Mouse (Mus musculus) heart, postnatal 14 days (tissue): ENCODE measurements at regions not wholly inside any gene's neighbourhood (a gene's known extent, or its start where the extent isn't known, plus 50 kb on each side); places are given as distances from the start of the nearest gene placed in this dataset.
"Not testable (repeated sequence)": the region's sequence is repeated elsewhere in the genome, so short reads cannot be mapped to it uniquely, and the experiment has no call there.

ENCODE experiments used
- DNase-seq, 2 experiments: peaks; one replicate each; pipeline ENCODE4 v3.0.0; 2021 to 2022
- intact Hi-C: fragments of 180-260 bp; cut with DNase I; formaldehyde crosslinking; loops from one replicate; pipeline ENCODE4 v1.15.1; 2025

GRCm38 (mm10) chr12:90664436-90664835, 73.8 kb downstream of the Dio2 start:
- intact Hi-C loops, result no loop called here

GRCm38 (mm10) chr12:90645452-90645851, 92.8 kb downstream of the Dio2 start:
- intact Hi-C loops, result no loop called here
- peak; percentile 10 to 13 for DNase-seq

More at GRCm38 (mm10) chr12:90664436-90664835, 73.8 kb downstream of the Dio2 start:
- DNase-seq, result no peak

GRCm38 (mm10) chr12:90643891-90644290, 94.3 kb downstream of the Dio2 start:
- DNase-seq, result no peak
- intact Hi-C loops, result no loop called here

- DNase-seq, result peak; percentile 19 to 24
Observed at GRCm38 (mm10) chr12:90624856-90625255, 113.4 kb downstream of the Dio2 start.

GRCm38 (mm10) chr12:90623426-90623825, 114.8 kb downstream of the Dio2 start:
- no peak for DNase-seq

More at GRCm38 (mm10) chr12:90624856-90625255, 113.4 kb downstream of the Dio2 start:
- intact Hi-C loops, result no loop called here

GRCm38 (mm10) chr12:90608810-90609209, 129.4 kb downstream of the Dio2 start:
- intact Hi-C loops, result no loop called here
- peak in 1 of 2 experiments; percentile 2 for DNase-seq

More at GRCm38 (mm10) chr12:90623426-90623825, 114.8 kb downstream of the Dio2 start:
- intact Hi-C loops, result no loop called here

GRCm38 (mm10) chr12:90607894-90608293, 130.3 kb downstream of the Dio2 start:
- intact Hi-C loops, result no loop called here
- peak; percentile 4 to 5 for DNase-seq

- intact Hi-C loops, result no loop called here
- no peak for DNase-seq
Observed at GRCm38 (mm10) chr12:90580006-90580405, 158.2 kb downstream of the Dio2 start.

GRCm38 (mm10) chr12:90576103-90576502, 162.1 kb downstream of the Dio2 start:
- intact Hi-C loops, result no loop called here
- DNase-seq, result no peak

- DNase-seq, result no peak
- intact Hi-C loops, result no loop called here
Observed at GRCm38 (mm10) chr12:90571907-90572306, 166.3 kb downstream of the Dio2 start.

- intact Hi-C loops, result no loop called here
Observed at GRCm38 (mm10) chr12:90571506-90571905, 166.7 kb downstream of the Dio2 start.

GRCm38 (mm10) chr12:90566349-90566748, 171.9 kb downstream of the Dio2 start:
- intact Hi-C loops, result loop anchor here (5.0 to 10.0 kb wide), 4 partner anchors 161 to 761 kb away; no protein-coding TSS in a partner anchor
- peak; percentile 15 to 43 for DNase-seq

More at GRCm38 (mm10) chr12:90571506-90571905, 166.7 kb downstream of the Dio2 start:
- no peak for DNase-seq

GRCm38 (mm10) chr12:90565051-90565450, 173.2 kb downstream of the Dio2 start:
- intact Hi-C loops, result loop anchor here (5.0 to 10.0 kb wide), 4 partner anchors 162 to 762 kb away; no protein-coding TSS in a partner anchor
- DNase-seq, result no peak

GRCm38 (mm10) chr12:90564594-90564993, 173.6 kb downstream of the Dio2 start:
- intact Hi-C loops, result loop anchor here (10.0 kb wide), 1 partner anchor 340 kb away; no protein-coding TSS in a partner anchor

GRCm38 (mm10) chr12:90542361-90542760, 195.9 kb downstream of the Dio2 start:
- intact Hi-C loops, result no loop called here
- no peak for DNase-seq

More at GRCm38 (mm10) chr12:90564594-90564993, 173.6 kb downstream of the Dio2 start:
- not testable (repeated sequence) for DNase-seq
